Mouse (Mus musculus): ENCODE measurements around the gene Klk15. TPM values are rescaled to one million over a fixed set of nuclear protein-coding genes. Genes with fewer than 3 reads are reported as not detected.

Klk15 gene
- total and polyA plus RNA-seq, 2 experiments from 2014 or later: not detected

GRCm38 (mm10) chr7:43918871-43919270, 14.7 kb upstream of the Klk15 start:
- H3K4me1 ChIP-seq (ENCODE audit: insufficient read depth, low read length): no peaks in the 10 kb centered on the region
- H3K27me3 ChIP-seq (ENCODE audit: insufficient read depth, low read length): no peaks in the 10 kb centered on the region
- no peaks in the 10 kb centered on the region for H3K9me3 ChIP-seq (ENCODE audit: low read length)
- no peak overlapping the region for H3K27ac ChIP-seq (ENCODE audit: low read depth, low read length)
- no peaks in the 10 kb centered on the region for H3K36me3 ChIP-seq (ENCODE audit: insufficient read depth, low read length)
- 73% methylated on average over 8 of the region's 8 CpGs for WGBS
- TF ChIP-seq CTCF (IDR thresholded peaks at IDR 0.05): no peak
- H3K9ac ChIP-seq (replicated peaks; ENCODE audit: low read length, poor library complexity, severe bottlenecking): no peak overlapping the region
- no peak overlapping the region for H3K4me2 ChIP-seq (ENCODE audit: low read depth, low read length, poor library complexity, severe bottlenecking)
- DNase-seq (ENCODE audit: low spot score) (no peak), ATAC-seq (ENCODE audit: low FRiP score) (no peak)
- H3K4me3 ChIP-seq (ENCODE audit: low read depth, low read length): no peak overlapping the region

- Histone ChIP-seq H3K27me3 (ENCODE audit: insufficient read depth, low read length) (no peaks in the 10 kb centered on the region), H3K9ac (replicated peaks; ENCODE audit: low read length, poor library complexity, severe bottlenecking) (no peak overlapping the region), H3K9me3 (ENCODE audit: low read length) (no peaks in the 10 kb centered on the region), H3K4me2 (ENCODE audit: low read depth, low read length, poor library complexity, severe bottlenecking) (no peak overlapping the region), H3K36me3 (ENCODE audit: insufficient read depth, low read length) (no peaks in the 10 kb centered on the region), H3K4me3 (ENCODE audit: low read depth, low read length) (no peak overlapping the region), H3K27ac (ENCODE audit: low read depth, low read length) (no peak overlapping the region), H3K4me1 (ENCODE audit: insufficient read depth, low read length) (no peaks in the 10 kb centered on the region)
- ATAC-seq (ENCODE audit: low FRiP score) (peak; percentile 87), DNase-seq (ENCODE audit: low spot score) (peak; percentile 67)
- peak; percentile 87 for TF ChIP-seq CTCF (IDR thresholded peaks at IDR 0.05)
- WGBS: 35% methylated on average over 13 of the region's 14 CpGs
Observed at GRCm38 (mm10) chr7:43919559-43920451, 13.7 kb upstream of the Klk15 start.

- Histone ChIP-seq H3K36me3 (ENCODE audit: insufficient read depth, low read length) (no peaks in the 10 kb centered on the region), H3K4me2 (ENCODE audit: low read depth, low read length, poor library complexity, severe bottlenecking) (no peak overlapping the region), H3K9me3 (ENCODE audit: low read length) (no peaks in the 10 kb centered on the region), H3K27ac (ENCODE audit: low read depth, low read length) (no peak overlapping the region), H3K4me1 (ENCODE audit: insufficient read depth, low read length) (no peaks in the 10 kb centered on the region), H3K9ac (replicated peaks; ENCODE audit: low read length, poor library complexity, severe bottlenecking) (no peak overlapping the region), H3K4me3 (ENCODE audit: low read depth, low read length) (no peak overlapping the region), H3K27me3 (ENCODE audit: insufficient read depth, low read length) (no peaks in the 10 kb centered on the region)
- no peak for TF ChIP-seq CTCF (IDR thresholded peaks at IDR 0.05)
- ATAC-seq (ENCODE audit: low FRiP score): no peak
- 96% methylated on average over 3 of the region's 3 CpGs for WGBS
- no peak for DNase-seq (ENCODE audit: low spot score)
Observed at GRCm38 (mm10) chr7:43920582-43920981, 13.0 kb upstream of the Klk15 start.

- Histone ChIP-seq H3K4me2 (ENCODE audit: low read depth, low read length, poor library complexity, severe bottlenecking) (no peak overlapping the region), H3K27ac (ENCODE audit: low read depth, low read length) (no peak overlapping the region), H3K36me3 (ENCODE audit: insufficient read depth, low read length) (no peaks in the 10 kb centered on the region), H3K4me1 (ENCODE audit: insufficient read depth, low read length) (no peaks in the 10 kb centered on the region), H3K27me3 (ENCODE audit: insufficient read depth, low read length) (no peaks in the 10 kb centered on the region), H3K9ac (replicated peaks; ENCODE audit: low read length, poor library complexity, severe bottlenecking) (no peak overlapping the region), H3K4me3 (ENCODE audit: low read depth, low read length) (no peak overlapping the region), H3K9me3 (ENCODE audit: low read length) (no peaks in the 10 kb centered on the region)
- ATAC-seq (ENCODE audit: low FRiP score) (no peak), DNase-seq (ENCODE audit: low spot score) (no peak)
- WGBS: 87% methylated on average over 6 of the region's 6 CpGs
- TF ChIP-seq CTCF (IDR thresholded peaks at IDR 0.05): no peak
Observed at GRCm38 (mm10) chr7:43921087-43921486, 12.5 kb upstream of the Klk15 start.

GRCm38 (mm10) chr7:43921941-43922340, 11.6 kb upstream of the Klk15 start:
- H3K9me3 ChIP-seq (ENCODE audit: low read length): no peaks in the 10 kb centered on the region
- no peak for TF ChIP-seq CTCF (IDR thresholded peaks at IDR 0.05)
- H3K27ac ChIP-seq (ENCODE audit: low read depth, low read length): no peak overlapping the region
- H3K4me1 ChIP-seq (ENCODE audit: insufficient read depth, low read length): no peaks in the 10 kb centered on the region
- H3K9ac ChIP-seq (replicated peaks; ENCODE audit: low read length, poor library complexity, severe bottlenecking): no peak overlapping the region
- no peak overlapping the region for H3K4me2 ChIP-seq (ENCODE audit: low read depth, low read length, poor library complexity, severe bottlenecking)
- ATAC-seq (ENCODE audit: low FRiP score) (no peak), DNase-seq (ENCODE audit: low spot score) (no peak)
- H3K36me3 ChIP-seq (ENCODE audit: insufficient read depth, low read length): no peaks in the 10 kb centered on the region
- 82% methylated on average over 2 of the region's 2 CpGs for WGBS
- no peak overlapping the region for H3K4me3 ChIP-seq (ENCODE audit: low read depth, low read length)
- no peaks in the 10 kb centered on the region for H3K27me3 ChIP-seq (ENCODE audit: insufficient read depth, low read length)

- H3K9ac ChIP-seq (replicated peaks; ENCODE audit: low read length, poor library complexity, severe bottlenecking): no peak overlapping the region
- no peaks in the 10 kb centered on the region for H3K4me1 ChIP-seq (ENCODE audit: insufficient read depth, low read length)
- H3K36me3 ChIP-seq (ENCODE audit: insufficient read depth, low read length): no peaks in the 10 kb centered on the region
- no peaks in the 10 kb centered on the region for H3K27me3 ChIP-seq (ENCODE audit: insufficient read depth, low read length)
- 68% methylated on average over 5 of the region's 5 CpGs for WGBS
- H3K27ac ChIP-seq (ENCODE audit: low read depth, low read length): no peak overlapping the region
- no peak for DNase-seq (ENCODE audit: low spot score)
- no peak overlapping the region for H3K4me2 ChIP-seq (ENCODE audit: low read depth, low read length, poor library complexity, severe bottlenecking)
- no peak overlapping the region for H3K4me3 ChIP-seq (ENCODE audit: low read depth, low read length)
- ATAC-seq (ENCODE audit: low FRiP score): no peak
- TF ChIP-seq CTCF (IDR thresholded peaks at IDR 0.05): peak; percentile 30
- no peaks in the 10 kb centered on the region for H3K9me3 ChIP-seq (ENCODE audit: low read length)
Observed at GRCm38 (mm10) chr7:43925985-43926384, 7.6 kb upstream of the Klk15 start.

Data from midbrain, postnatal 0 days (tissue).